Mouse (Mus musculus) myocyte (in vitro differentiated cells): ENCODE results near the gene Ccdc65.

ENCODE experiments used
- CEBPB ChIP-seq: IDR thresholded peaks from 2 replicates; pipeline ENCODE4 v1.6.1; 2011; ENCODE audit warnings: mild to moderate bottlenecking, moderate library complexity; ENCODE audit not compliant: poor library complexity, insufficient read depth, severe bottlenecking
- TCF12 ChIP-seq: IDR thresholded peaks from one replicate; pipeline ENCODE4 v1.6.1; 2011; ENCODE audit warnings: mild to moderate bottlenecking, control low read depth; ENCODE audit not compliant: poor library complexity, insufficient read depth, severe bottlenecking
- USF1 ChIP-seq: IDR thresholded peaks from one replicate; pipeline ENCODE4 v1.6.1; 2011; ENCODE audit warnings: low read depth, mild to moderate bottlenecking, control low read depth, moderate library complexity

DNA sequence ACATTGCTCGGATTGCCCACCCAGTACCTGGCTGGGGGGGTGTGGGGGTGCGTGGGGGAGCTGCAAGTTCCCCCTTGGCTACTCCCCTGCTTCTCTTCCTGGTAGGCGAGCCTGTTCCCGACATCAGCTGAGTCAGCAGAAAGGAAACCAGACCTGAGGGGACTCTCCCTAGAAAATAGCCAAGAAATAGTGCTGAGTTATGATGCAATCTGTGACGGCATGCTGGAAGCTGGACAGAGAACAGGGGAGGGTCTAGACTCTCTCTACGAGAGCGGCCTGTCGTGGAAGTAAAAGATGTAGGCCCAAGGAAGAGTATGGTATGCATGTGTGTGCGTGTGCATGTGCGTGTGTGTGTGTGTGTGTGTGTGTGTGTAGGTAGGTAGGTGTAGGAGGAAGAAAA is 24.8 kb upstream of the Ccdc65 start:
- TF ChIP-seq TCF12 = no peak
- no peak for TF ChIP-seq USF1
- 0 out of 2 replicates have a peak, but pooled peaks have one; percentile 29 for TF ChIP-seq CEBPB
